Mouse (Mus musculus): ENCODE measurements around the gene E4f1.

DNA sequence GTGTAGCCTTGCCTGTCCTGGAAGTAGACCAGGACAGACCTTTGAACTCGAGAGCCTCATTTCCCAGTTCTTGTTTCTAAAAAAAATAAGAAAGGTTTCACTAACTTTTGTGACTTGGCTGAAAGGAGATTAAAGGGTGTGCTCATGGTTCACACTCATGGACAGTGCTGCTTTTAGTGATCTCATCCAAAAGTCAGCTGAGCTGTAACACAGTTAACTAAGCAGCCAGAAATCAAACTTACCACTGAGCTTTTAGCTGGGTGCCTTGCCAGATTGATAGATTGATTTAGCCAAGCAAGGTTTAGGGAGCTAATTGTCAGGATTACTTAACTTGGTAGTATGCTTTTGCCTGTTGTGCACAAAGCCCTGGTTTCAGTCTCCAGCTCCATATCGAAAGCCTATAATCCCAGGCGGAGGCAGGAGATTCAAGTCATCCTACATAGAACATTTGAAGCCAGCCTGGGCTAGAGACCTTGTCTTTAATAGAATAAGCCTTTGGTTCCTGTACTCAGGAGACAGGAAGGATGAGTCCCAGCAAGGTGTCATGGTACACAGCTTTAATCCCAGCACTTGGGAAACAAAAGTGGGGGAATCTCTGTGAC, 54.0 kb downstream of the E4f1 start:
- TF ChIP-seq CTCF (IDR thresholded peaks at IDR 0.05; ENCODE audit: borderline replicate concordance, extremely low read depth, insufficient read depth, insufficient read length) (no peak), POLR2A (IDR thresholded peaks at IDR 0.05; ENCODE audit: borderline replicate concordance, extremely low read depth, insufficient read depth, insufficient read length, poor library complexity, severe bottlenecking) (no peak)

Measured in brain, embryonic 14.5 days (tissue).